Mouse (Mus musculus) megakaryocyte, embryonic 14.5 days (primary cell): Measurements from ENCODE around the gene Rpap3. TPM values are rescaled to one million over a fixed set of nuclear protein-coding genes. Genes with fewer than 3 reads are reported as not detected.

Experiments used
- H3K27me3 ChIP-seq: replicated peaks from 2 replicates; pipeline ENCODE3; 2012; ENCODE audit warnings: inconsistent platforms
- H3K36me3 ChIP-seq: replicated peaks from 2 replicates; pipeline ENCODE3; 2012; ENCODE audit warnings: low read length, inconsistent platforms, mixed read lengths
- H3K4me1 ChIP-seq: 2 replicates; pipeline ENCODE4 v1.6.1; 2012; ENCODE audit warnings: inconsistent platforms
- H3K4me3 ChIP-seq: replicated peaks from 2 replicates; pipeline ENCODE3; 2012; ENCODE audit warnings: moderate library complexity, mild to moderate bottlenecking, inconsistent platforms
- H3K9me3 ChIP-seq: 2 replicates; pipeline ENCODE4 v1.6.1; 2012; ENCODE audit warnings: inconsistent platforms
- FLI1 ChIP-seq: IDR thresholded peaks from 2 replicates; pipeline ENCODE4 v1.6.1; 2012; ENCODE audit warnings: low read length, inconsistent platforms, mixed read lengths
- GATA1 ChIP-seq: IDR thresholded peaks from 3 replicates; pipeline ENCODE4 v1.6.1; 2012; ENCODE audit warnings: mixed read lengths, low read length, inconsistent platforms, borderline replicate concordance
- polyA plus RNA-seq: library from polyadenylated mRNA; stranded (reverse); fragments of >175 nt; gene quantifications from 2 replicates; pipeline ENCODE4 v1.2.3, GENCODE M21; 2012; ENCODE audit warnings: low replicate concordance; ENCODE audit not compliant: insufficient read depth

Gene Rpap3
- polyA plus RNA-seq, 1 experiment: 8.6 TPM

GRCm38 (mm10) chr15:97747486-97747885 is 41.9 kb upstream of the Rpap3 start:
- no peak overlapping the region for H3K4me3 ChIP-seq
- TF ChIP-seq GATA1 (no peak), FLI1 (no peak)
- H3K36me3 ChIP-seq: no peaks in the 10 kb centered on the region
- H3K27me3 ChIP-seq: peaks cover 47% of the 10 kb centered on the region
- no peaks in the 10 kb centered on the region for H3K9me3 ChIP-seq
- H3K4me1 ChIP-seq: peaks cover 49% of the 10 kb centered on the region

GRCm38 (mm10) chr15:97746748-97747147 is 41.1 kb upstream of the Rpap3 start:
- Histone ChIP-seq H3K4me3 (no peak overlapping the region), H3K4me1 (peaks cover 56% of the 10 kb centered on the region), H3K27me3 (peaks cover 53% of the 10 kb centered on the region), H3K36me3 (no peaks in the 10 kb centered on the region), H3K9me3 (no peaks in the 10 kb centered on the region)
- no peak for TF ChIP-seq GATA1
- TF ChIP-seq FLI1: no peak

GRCm38 (mm10) chr15:97746278-97746677 is 40.7 kb upstream of the Rpap3 start:
- Histone ChIP-seq H3K4me1 (peaks cover 54% of the 10 kb centered on the region), H3K9me3 (no peaks in the 10 kb centered on the region), H3K36me3 (no peaks in the 10 kb centered on the region), H3K4me3 (no peak overlapping the region), H3K27me3 (peaks cover 57% of the 10 kb centered on the region)
- TF ChIP-seq GATA1 (no peak), FLI1 (no peak)

- H3K36me3 ChIP-seq: no peaks in the 10 kb centered on the region
- no peak for TF ChIP-seq FLI1
- no peak for TF ChIP-seq GATA1
- no peak overlapping the region for H3K4me3 ChIP-seq
- H3K27me3 ChIP-seq: peaks cover 67% of the 10 kb centered on the region
- H3K9me3 ChIP-seq: no peaks in the 10 kb centered on the region
- peaks cover 46% of the 10 kb centered on the region for H3K4me1 ChIP-seq
These were observed 39.7 kb upstream of the Rpap3 start for GRCm38 (mm10) chr15:97745331-97745730.

DNA sequence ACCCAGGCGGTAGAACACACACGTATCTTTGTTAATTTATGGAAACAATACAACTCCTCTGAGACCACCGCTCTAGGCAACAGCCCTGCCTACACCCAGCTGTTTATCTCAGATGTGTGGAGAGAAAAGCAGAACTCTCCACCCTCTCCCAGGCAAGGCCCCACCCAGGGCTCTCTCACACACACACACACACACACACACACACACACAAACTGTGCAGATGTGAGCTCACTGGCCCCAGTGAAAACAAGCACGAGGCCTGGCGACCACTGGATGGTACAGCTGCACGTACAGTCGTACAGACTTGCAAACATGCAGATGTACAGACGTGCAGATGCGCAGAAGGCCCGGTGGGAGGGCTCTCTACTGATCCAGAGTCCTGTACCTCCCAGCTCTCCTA is 39.3 kb upstream of the Rpap3 start:
- H3K9me3 ChIP-seq: no peaks in the 10 kb centered on the region
- H3K4me3 ChIP-seq: no peak overlapping the region
- no peaks in the 10 kb centered on the region for H3K36me3 ChIP-seq
- H3K27me3 ChIP-seq: peaks cover 64% of the 10 kb centered on the region
- H3K4me1 ChIP-seq: peaks cover 42% of the 10 kb centered on the region
- TF ChIP-seq FLI1 (no peak), GATA1 (no peak)

GRCm38 (mm10) chr15:97743961-97744525 is 38.4 kb upstream of the Rpap3 start:
- peaks cover 64% of the 10 kb centered on the region for H3K27me3 ChIP-seq

DNA sequence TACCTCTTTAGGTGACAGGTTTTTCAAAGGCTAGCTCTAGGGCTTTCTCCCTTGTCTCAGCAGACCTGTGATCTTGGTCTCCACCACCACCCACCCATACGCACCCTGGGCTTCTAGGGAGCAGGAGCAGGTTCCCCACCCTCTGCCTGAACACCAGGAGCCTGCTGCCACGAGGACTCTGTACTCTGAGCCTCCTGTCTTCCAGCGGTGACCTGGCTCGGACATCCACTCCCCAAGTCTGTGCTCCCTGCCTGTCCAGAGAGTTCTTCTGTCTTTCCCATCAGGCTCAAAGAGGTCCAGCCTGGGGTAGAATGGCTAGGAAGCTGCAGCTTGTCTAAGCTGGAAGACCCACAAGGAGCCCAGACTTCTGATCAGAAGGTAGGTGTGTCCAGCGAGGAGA is 37.6 kb upstream of the Rpap3 start:
- no peaks in the 10 kb centered on the region for H3K36me3 ChIP-seq
- H3K9me3 ChIP-seq: no peaks in the 10 kb centered on the region
- H3K4me3 ChIP-seq: no peak overlapping the region
- peaks cover 61% of the 10 kb centered on the region for H3K27me3 ChIP-seq
- TF ChIP-seq GATA1: no peak
- H3K4me1 ChIP-seq: peaks cover 25% of the 10 kb centered on the region

More at GRCm38 (mm10) chr15:97743961-97744525, 38.4 kb upstream of the Rpap3 start:
- Histone ChIP-seq H3K4me3 (no peak overlapping the region), H3K9me3 (no peaks in the 10 kb centered on the region), H3K36me3 (no peaks in the 10 kb centered on the region), H3K4me1 (peaks cover 33% of the 10 kb centered on the region)
- TF ChIP-seq GATA1 (no peak), FLI1 (no peak)

GRCm38 (mm10) chr15:97742600-97742999 is 37.0 kb upstream of the Rpap3 start:
- peaks cover 62% of the 10 kb centered on the region for H3K27me3 ChIP-seq
- no peaks in the 10 kb centered on the region for H3K36me3 ChIP-seq
- H3K4me3 ChIP-seq: no peak overlapping the region
- H3K9me3 ChIP-seq: no peaks in the 10 kb centered on the region
- TF ChIP-seq FLI1: no peak
- TF ChIP-seq GATA1: no peak
- H3K4me1 ChIP-seq: peaks cover 22% of the 10 kb centered on the region

DNA sequence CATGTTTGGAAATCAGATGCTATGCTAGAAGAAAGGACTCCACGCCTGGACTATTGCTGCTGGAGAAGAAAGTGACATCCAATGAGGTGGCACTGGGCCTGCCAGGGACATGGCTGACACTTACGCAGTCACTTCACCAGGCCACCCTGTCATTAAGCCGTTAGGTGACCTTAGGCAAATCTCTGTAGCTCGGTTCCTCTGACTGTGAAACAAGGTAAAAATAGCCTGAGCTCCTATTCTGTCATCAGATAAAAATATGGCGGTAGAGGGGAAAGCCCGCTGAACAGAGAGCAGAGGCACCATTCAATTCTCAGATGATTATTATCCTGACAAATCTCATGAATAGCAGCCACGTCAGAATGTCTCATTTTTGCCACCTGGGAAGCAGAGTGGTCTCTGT is 36.4 kb upstream of the Rpap3 start:
- Histone ChIP-seq H3K27me3 (peaks cover 60% of the 10 kb centered on the region), H3K4me1 (peaks cover 21% of the 10 kb centered on the region), H3K36me3 (no peaks in the 10 kb centered on the region), H3K9me3 (no peaks in the 10 kb centered on the region), H3K4me3 (no peak overlapping the region)
- TF ChIP-seq GATA1 (no peak), FLI1 (no peak)

- no peaks in the 10 kb centered on the region for H3K9me3 ChIP-seq
- no peak overlapping the region for H3K4me3 ChIP-seq
- no peak for TF ChIP-seq GATA1
- no peak for TF ChIP-seq FLI1
- H3K27me3 ChIP-seq: peaks cover 59% of the 10 kb centered on the region
- peaks cover 17% of the 10 kb centered on the region for H3K4me1 ChIP-seq
- H3K36me3 ChIP-seq: no peaks in the 10 kb centered on the region
These were observed 36.0 kb upstream of the Rpap3 start for GRCm38 (mm10) chr15:97741662-97742061.

DNA sequence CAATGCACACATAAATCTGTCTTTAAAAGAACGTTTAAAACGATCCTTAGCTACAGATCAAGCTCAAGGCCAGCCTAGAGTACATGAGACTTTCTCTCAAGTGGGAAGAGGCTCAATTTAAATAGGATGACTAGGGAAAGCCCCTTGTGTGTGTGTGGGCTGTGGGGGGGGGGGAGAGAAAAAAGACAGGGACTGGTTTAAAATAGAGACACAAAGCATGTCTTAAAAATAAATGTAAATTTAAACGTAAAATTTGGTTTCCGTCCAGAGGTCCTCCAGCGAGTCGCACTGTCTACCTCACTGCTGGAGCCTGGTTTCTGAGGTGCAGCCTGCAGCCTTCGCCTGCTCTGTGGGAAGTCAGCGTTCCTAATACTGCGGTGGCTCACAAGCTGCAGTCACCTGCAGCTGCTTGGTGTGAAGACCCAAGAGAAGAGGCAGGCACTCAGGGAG is 34.7 kb upstream of the Rpap3 start:
- Histone ChIP-seq H3K27me3 (peaks cover 51% of the 10 kb centered on the region), H3K4me3 (no peak overlapping the region), H3K4me1 (peaks cover 16% of the 10 kb centered on the region), H3K36me3 (no peaks in the 10 kb centered on the region), H3K9me3 (no peaks in the 10 kb centered on the region)
- TF ChIP-seq FLI1 (no peak), GATA1 (no peak)
